Mouse (Mus musculus) forebrain, embryonic 13.5 days (tissue): ENCODE results near the gene Ivd. TPM values are rescaled to one million over a fixed set of nuclear protein-coding genes. Genes with fewer than 3 reads are reported as not detected.
A peak's percentile ranks its signal among the peaks of the same experiment; 100 is the strongest.

Experiments
- ATAC-seq: fragments of 200-750 bp; cut with Nextera tagmentation; 2 replicates; pipeline ENCODE4 v1.8.0; 2017
- H3K27ac ChIP-seq: fragments of 300-500 bp; sonication (generic); 2 replicates; pipeline ENCODE4 v1.5.1; 2015; ENCODE audit warnings: inconsistent platforms, mild to moderate bottlenecking, moderate library complexity
- H3K27me3 ChIP-seq: fragments of 300-500 bp; sonication (generic); 2 replicates; pipeline ENCODE4 v1.6.1; 2015; ENCODE audit warnings: mild to moderate bottlenecking, inconsistent platforms
- H3K36me3 ChIP-seq: fragments of 300-500 bp; sonication (generic); 2 replicates; pipeline ENCODE4 v1.6.1; 2015; ENCODE audit warnings: mild to moderate bottlenecking, inconsistent platforms; ENCODE audit not compliant: poor library complexity, severe bottlenecking
- H3K4me1 ChIP-seq: fragments of 300-500 bp; sonication (generic); 2 replicates; pipeline ENCODE4 v1.6.1; 2015; ENCODE audit warnings: inconsistent platforms
- H3K4me2 ChIP-seq: fragments of 300-500 bp; sonication (generic); 2 replicates; pipeline ENCODE4 v1.6.1; 2015; ENCODE audit warnings: inconsistent platforms, mild to moderate bottlenecking, moderate library complexity
- H3K4me3 ChIP-seq: fragments of 300-500 bp; sonication (generic); 2 replicates; pipeline ENCODE4 v1.5.1; 2015; ENCODE audit warnings: mild to moderate bottlenecking, inconsistent platforms
- H3K9ac ChIP-seq: fragments of 300-500 bp; sonication (generic); 2 replicates; pipeline ENCODE4 v1.6.1; 2015; ENCODE audit warnings: mild to moderate bottlenecking, inconsistent platforms
- H3K9me3 ChIP-seq: fragments of 300-500 bp; sonication (generic); replicated peaks from 2 replicates; pipeline ENCODE4 v1.6.1; 2016; ENCODE audit warnings: inconsistent platforms
- WGBS: fragments of 180-500 bp; shearing (Covaris S2); methylation state at CpG from one replicate; pipeline ENCODE4 v1.1.7; 2015; 5-methylcytosine and 5-hydroxymethylcytosine counted together
- polyA plus RNA-seq: library from polyadenylated mRNA; unstranded; fragments of >200 nt; fragmentation: Nextera tagmentation; extraction: Ambion mirVana; gene quantifications from 2 replicates; pipeline ENCODE4 v1.2.1, GENCODE M21; 2015

Gene Ivd
- polyA plus RNA-seq, 1 experiment from 2014 or later = 54.0 TPM

DNA sequence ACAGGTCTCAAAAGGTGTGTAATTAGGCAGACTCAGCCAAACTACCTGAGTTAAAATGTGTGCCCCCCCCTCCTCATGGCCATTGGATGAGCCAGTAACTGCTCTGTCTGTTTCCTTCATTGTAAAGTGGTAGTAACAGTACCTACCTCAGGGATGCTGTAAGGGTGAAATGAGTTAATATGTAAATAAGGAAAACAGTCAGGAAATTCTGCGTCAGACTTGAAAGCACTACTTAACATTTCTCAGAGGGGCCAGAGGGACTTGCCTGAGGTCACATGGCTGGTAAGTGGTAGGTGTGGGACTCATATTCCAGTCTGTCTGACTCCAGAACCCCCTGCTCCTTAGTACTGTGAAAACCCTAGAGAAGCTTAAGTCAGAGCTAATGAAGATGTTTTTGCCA lies 56.8 kb downstream of the Ivd start:
- no peak overlapping the region for H3K27ac ChIP-seq
- ATAC-seq = no peak
- no peaks in the 10 kb centered on the region for H3K9me3 ChIP-seq
- peaks cover 67% of the 10 kb centered on the region for H3K36me3 ChIP-seq
- no peak overlapping the region for H3K4me2 ChIP-seq
- no peak overlapping the region for H3K9ac ChIP-seq
- H3K4me1 ChIP-seq = peaks cover 20% of the 10 kb centered on the region
- H3K4me3 ChIP-seq = no peak overlapping the region
- no peaks in the 10 kb centered on the region for H3K27me3 ChIP-seq
- 71% methylated on average over 1 of the region's 1 CpGs for WGBS

DNA sequence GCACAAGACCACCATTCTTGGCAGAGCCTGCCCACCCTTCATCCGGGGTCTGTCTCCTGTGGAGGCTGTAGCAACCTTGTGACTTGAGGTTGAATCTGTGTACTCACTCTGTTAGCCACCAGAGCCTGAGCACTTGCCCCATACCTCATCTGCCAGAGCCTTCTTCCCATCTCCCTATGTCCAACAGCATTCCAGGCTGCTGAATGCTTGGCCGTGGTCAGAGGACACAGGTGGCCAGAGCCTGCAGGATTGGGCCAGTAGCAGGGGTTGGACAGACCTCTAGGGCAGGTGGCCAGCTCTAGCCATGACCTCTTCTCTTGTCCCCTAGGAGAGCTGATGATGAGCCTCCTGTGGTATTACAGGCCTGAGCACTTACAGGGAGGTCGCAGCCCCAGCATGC lies 58.7 kb downstream of the Ivd start:
- H3K4me2 ChIP-seq = no peak overlapping the region
- H3K4me3 ChIP-seq = no peak overlapping the region
- H3K27me3 ChIP-seq = no peaks in the 10 kb centered on the region; the same call in 1 of the 2 replicates
- no peaks in the 10 kb centered on the region for H3K9me3 ChIP-seq
- peaks cover 1% of the 10 kb centered on the region; the same call in 1 of the 2 replicates for H3K4me1 ChIP-seq
- 79% methylated on average over 3 of the region's 3 CpGs for WGBS
- no peak for ATAC-seq
- peaks cover 74% of the 10 kb centered on the region for H3K36me3 ChIP-seq
- H3K27ac ChIP-seq = no peak overlapping the region
- H3K9ac ChIP-seq = no peak overlapping the region

DNA sequence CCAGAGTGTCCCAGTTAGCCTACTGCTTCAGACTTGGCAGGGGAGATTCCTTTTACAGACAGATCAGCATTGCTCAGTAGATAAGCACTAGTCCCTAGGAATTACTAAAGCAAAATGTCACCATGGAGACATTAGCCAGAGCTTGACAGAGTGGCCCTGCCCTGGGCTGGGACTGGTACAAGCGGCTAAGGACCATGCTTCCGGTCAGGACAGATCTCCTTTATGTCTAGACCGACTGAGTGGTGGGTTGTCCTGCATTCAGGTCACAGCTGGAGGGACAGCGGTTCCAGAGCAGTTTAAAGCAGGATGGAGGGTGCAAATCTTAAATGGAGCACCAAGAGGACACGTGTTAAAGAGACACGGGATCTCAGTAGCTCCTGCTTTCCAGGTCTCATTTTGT lies 64.2 kb downstream of the Ivd start:
- Histone ChIP-seq H3K9ac (peak overlapping the region; percentile 82), H3K4me1 (peaks cover 36% of the 10 kb centered on the region), H3K9me3 (no peaks in the 10 kb centered on the region), H3K4me2 (peak overlapping the region; percentile 84), H3K36me3 (peaks cover 38% of the 10 kb centered on the region), H3K27me3 (no peaks in the 10 kb centered on the region; the same call in 1 of the 2 replicates), H3K4me3 (peak overlapping the region; percentile 54), H3K27ac (no peak overlapping the region)
- ATAC-seq = peak; percentile 65
- 0% methylated on average over 6 of the region's 6 CpGs for WGBS

DNA sequence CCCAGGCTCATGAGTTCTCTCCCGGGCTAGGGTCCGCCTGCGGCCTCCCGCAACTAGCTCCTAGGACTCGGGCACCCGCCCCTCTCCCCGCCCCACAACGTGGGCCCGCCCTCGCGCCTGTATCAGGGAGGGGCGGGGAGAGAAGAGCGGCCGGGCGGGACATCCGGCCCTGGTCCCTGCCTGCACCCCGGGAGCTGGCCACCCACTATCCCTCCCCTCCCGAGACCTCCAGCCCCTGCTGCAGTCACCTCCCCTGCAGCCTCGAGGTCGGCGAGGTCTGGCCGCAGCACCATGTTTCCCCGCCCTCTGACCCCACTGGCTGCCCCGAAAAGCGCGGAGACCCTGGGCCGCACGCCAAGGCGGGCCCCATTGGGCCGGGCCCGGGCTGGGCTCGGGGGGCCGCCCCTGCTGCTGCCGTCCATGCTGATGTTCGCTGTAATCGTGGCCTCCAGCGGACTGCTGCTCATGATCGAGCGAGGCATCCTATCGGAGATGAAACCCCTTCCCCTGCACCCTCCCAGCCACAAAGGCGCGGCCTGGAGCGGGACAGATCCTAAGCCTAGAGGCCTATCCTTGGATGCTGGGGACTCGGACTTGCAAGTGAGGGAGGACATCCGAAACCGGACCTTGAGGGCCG lies 64.7 kb downstream of the Ivd start, which contains the start of gene Chst14:
Gene Chst14, plus strand, starts transcription at position 136 of the 637 bp plus-strand sequence.
- Histone ChIP-seq H3K9ac (peak within 1 kb of the TSS; percentile 82), H3K4me3 (peak within 1 kb of the TSS; percentile 54), H3K4me2 (peak within 1 kb of the TSS; percentile 84), H3K36me3 (peaks cover 33% of the 10 kb centered on the region), H3K27ac (no peak within 1 kb of the TSS), H3K27me3 (no peaks in the 10 kb centered on the region; the same call in 1 of the 2 replicates), H3K9me3 (no peaks in the 10 kb centered on the region), H3K4me1 (peaks cover 36% of the 10 kb centered on the region)
- ATAC-seq = peak; percentile 89
- under 1% methylated on average over 39 of the region's 47 CpGs for WGBS

DNA sequence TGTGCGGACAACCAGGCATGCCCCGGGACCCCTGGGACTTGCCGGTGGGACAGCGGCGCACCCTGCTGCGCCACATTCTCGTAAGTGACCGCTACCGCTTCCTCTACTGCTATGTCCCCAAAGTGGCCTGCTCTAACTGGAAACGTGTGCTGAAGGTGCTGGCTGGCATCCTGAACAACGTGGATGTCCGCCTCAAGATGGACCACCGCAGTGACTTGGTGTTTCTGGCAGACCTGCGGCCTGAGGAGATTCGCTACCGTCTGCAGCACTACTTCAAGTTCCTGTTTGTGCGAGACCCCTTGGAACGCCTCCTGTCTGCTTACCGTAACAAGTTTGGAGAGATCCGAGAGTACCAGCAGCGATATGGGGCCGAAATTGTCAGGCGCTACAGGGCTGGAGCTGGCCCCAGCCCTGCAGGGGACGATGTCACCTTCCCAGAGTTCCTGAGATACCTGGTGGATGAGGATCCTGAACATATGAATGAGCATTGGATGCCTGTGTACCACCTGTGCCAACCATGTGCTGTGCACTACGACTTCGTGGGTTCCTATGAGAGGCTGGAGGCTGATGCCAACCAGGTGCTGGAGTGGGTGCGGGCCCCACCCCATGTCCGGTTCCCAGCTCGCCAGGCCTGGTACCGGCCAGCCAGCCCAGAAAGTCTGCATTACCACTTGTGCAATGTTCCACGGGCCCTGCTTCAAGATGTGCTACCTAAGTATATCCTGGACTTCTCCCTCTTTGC lies 65.4 kb downstream of the Ivd start:
- H3K9me3 ChIP-seq = no peaks in the 10 kb centered on the region
- no peaks in the 10 kb centered on the region; the same call in 1 of the 2 replicates for H3K27me3 ChIP-seq
- peak overlapping the region; percentile 84 for H3K4me2 ChIP-seq
- peak; percentile 7; the same call in 1 of the 2 replicates for ATAC-seq
- H3K4me1 ChIP-seq = peaks cover 36% of the 10 kb centered on the region
- WGBS = 37% methylated on average over 31 of the region's 31 CpGs
- peak overlapping the region; percentile 54 for H3K4me3 ChIP-seq
- H3K9ac ChIP-seq = peak overlapping the region; percentile 82
- H3K27ac ChIP-seq = no peak overlapping the region
- H3K36me3 ChIP-seq = peaks cover 26% of the 10 kb centered on the region

Other genes starting within 250 kb of the Ivd start
- gene Pak6, start 198.7 kb upstream of the Ivd start, polyA plus RNA-seq = 9.0 and 12.6 TPM in 2 replicates
- gene Ankrd63, start 158.0 kb upstream of the Ivd start, polyA plus RNA-seq = 0.06 and 0.17 TPM in 2 replicates
- 0.17 and 0.43 TPM in 2 replicates for gene Plcb2, start 133.5 kb upstream of the Ivd start, polyA plus RNA-seq
- 26.3 and 27.0 TPM in 2 replicates for gene Inafm2, start 116.2 kb upstream of the Ivd start, polyA plus RNA-seq
- gene Ccdc9b, start 99.3 kb upstream of the Ivd start, polyA plus RNA-seq = 1.5 and 2.0 TPM in 2 replicates
- gene Phgr1, start 89.2 kb upstream of the Ivd start, polyA plus RNA-seq = not detected in 2 replicates
- gene Disp2, start 82.2 kb upstream of the Ivd start, polyA plus RNA-seq = 13.6 and 15.7 TPM in 2 replicates
- gene Knstrn, start 48.0 kb upstream of the Ivd start, polyA plus RNA-seq = 130 and 133 TPM in 2 replicates
- 4.4 and 4.5 TPM in 2 replicates for gene Bahd1, start 38.4 kb downstream of the Ivd start, polyA plus RNA-seq
- gene Chst14, start 64.5 kb downstream of the Ivd start, polyA plus RNA-seq = 5.9 and 6.9 TPM in 2 replicates
- gene Ccdc32, start 167.4 kb downstream of the Ivd start, polyA plus RNA-seq = 31.1 and 33.8 TPM in 2 replicates
- gene Rpusd2, start 172.8 kb downstream of the Ivd start, polyA plus RNA-seq = 7.3 and 7.7 TPM in 2 replicates
- gene Knl1, start 185.2 kb downstream of the Ivd start, polyA plus RNA-seq = 65.5 and 66.6 TPM in 2 replicates